Mouse (Mus musculus) macrophage (primary cell): ENCODE measurements around the gene Tbc1d4. TPM values are rescaled to one million over a fixed set of nuclear protein-coding genes. Genes with fewer than 3 reads are reported as not detected.

Experiments
- H3K27ac ChIP-seq: fragments of 350-480 bp; formaldehyde crosslinking; 2 replicates; pipeline ENCODE4 v1.9.0; 2021
- H3K36me3 ChIP-seq: fragments of 350-480 bp; formaldehyde crosslinking; 2 replicates; pipeline ENCODE4 v1.9.0; 2021; ENCODE audit errors: inconsistent target
- H3K4me3 ChIP-seq: fragments of 350-480 bp; formaldehyde crosslinking; 2 replicates; pipeline ENCODE4 v1.9.0; 2021; ENCODE audit errors: inconsistent target
- H3K79me2 ChIP-seq: fragments of 350-480 bp; formaldehyde crosslinking; 2 replicates; pipeline ENCODE4 v1.9.0; 2021; ENCODE audit errors: inconsistent target
- WGBS: methylation state at CpG from one replicate; pipeline ENCODE4 v1.1.7; 2026; ENCODE audit warnings: inconsistent platforms; ENCODE audit not compliant: missing documents; 5-methylcytosine and 5-hydroxymethylcytosine counted together
- polyA plus RNA-seq: library from polyadenylated mRNA; stranded (reverse); fragments of 250-400 nt; gene quantifications from 3 replicates; pipeline ENCODE4 v1.2.4, GENCODE M21; 2018; ENCODE audit warnings: inconsistent platforms
- total RNA-seq, 78 experiments: library from RNA; depleted of rRNA; stranded (reverse); fragments of 250-400 nt; gene quantifications; 1 replicate in 9 of 78; 2 replicates in 24 of 78; 3 replicates in 43 of 78; 4 replicates in 2 of 78; pipeline ENCODE4 v1.2.4; 2018; ENCODE audit warnings: inconsistent platforms in 56 of 78

Gene Tbc1d4
- 100 to 1,000 TPM in 21 of 26 experiments, 10 to 100 TPM in 5; 31.8 to 306 (median 175) TPM for total RNA-seq (2018; cell fraction: chromatin; rRNA removed)
- 10 to 100 TPM; 23.9 to 91.8 (median 57.2) TPM for total RNA-seq (2018; cell fraction: cytosol; rRNA removed)
- 100 to 1,000 TPM in 16 of 26 experiments, 10 to 100 TPM in 10; 30.6 to 244 (median 116) TPM for total RNA-seq (2018; cell fraction: nucleus; rRNA removed)
- 24.4 to 64.0 TPM (median 53.8 TPM) in 3 replicates for polyA plus RNA-seq

DNA sequence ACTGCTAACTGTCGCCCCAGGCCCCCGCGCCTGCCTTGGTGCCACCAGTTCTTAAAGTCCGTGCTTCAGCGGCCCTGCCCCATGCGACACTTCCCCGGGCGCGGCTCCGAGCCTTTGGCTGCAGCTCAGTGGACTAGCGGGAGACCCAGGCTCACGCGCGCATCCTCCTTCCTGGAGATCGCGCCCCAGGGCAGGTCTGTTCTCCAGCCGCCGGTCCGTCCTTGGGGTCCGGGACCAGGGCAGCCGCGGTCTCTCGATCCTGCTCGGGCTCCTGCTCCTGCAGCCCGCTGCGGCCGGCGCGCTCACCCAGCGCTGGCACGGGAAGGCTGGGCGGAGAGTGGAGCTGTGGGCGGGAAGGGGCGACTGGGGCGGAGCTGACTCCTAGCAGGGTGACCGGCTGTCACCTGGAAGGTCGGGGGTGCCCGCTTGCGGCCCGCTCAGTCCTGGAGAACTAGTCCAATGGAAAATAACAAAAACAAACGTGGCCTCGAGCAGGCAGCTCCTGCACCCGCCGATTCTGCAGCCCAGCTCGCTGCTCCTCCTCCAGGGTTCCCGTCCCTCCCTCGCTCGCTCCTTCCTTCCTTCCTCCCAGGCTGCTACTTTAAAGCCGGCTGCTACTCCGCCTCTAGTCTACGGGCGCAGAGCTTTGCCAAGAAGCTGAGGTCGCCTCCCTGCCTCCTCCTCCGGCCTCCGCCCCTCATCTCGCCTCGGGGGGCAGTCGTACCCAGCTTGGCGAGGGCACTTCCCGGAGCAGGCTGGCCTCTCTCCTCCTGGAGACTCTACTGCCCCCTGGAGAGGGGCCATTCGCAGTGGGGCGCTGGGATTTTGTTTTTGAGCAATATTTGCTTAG is at the start of gene Tbc1d4:
Gene Tbc1d4, minus strand, starts transcription at position 673 of the 850 bp plus-strand sequence.
- Histone ChIP-seq H3K36me3 (no peaks in the 10 kb centered on the region), H3K27ac (peak within 1 kb of the TSS; percentile 68), H3K4me3 (peak within 1 kb of the TSS; percentile 57), H3K79me2 (peaks cover 42% of the 10 kb centered on the region; the same call in 1 of the 2 replicates)
- under 1% methylated on average over 57 of the region's 62 CpGs for WGBS

- no peak overlapping the region for H3K4me3 ChIP-seq
- H3K27ac ChIP-seq: no peak overlapping the region
- peaks cover 30% of the 10 kb centered on the region; the same call in 1 of the 2 replicates for H3K79me2 ChIP-seq
- 78% methylated on average over 10 of the region's 10 CpGs for WGBS
- no peaks in the 10 kb centered on the region for H3K36me3 ChIP-seq
Measured at GRCm38 (mm10) chr14:101656307-101656706, 47.3 kb upstream of the Tbc1d4 start.

- no peak overlapping the region for H3K27ac ChIP-seq
- 2% methylated on average over 9 of the region's 10 CpGs for WGBS
- H3K4me3 ChIP-seq: peak overlapping the region; percentile 53
- H3K79me2 ChIP-seq: peaks cover 30% of the 10 kb centered on the region; the same call in 1 of the 2 replicates
- H3K36me3 ChIP-seq: no peaks in the 10 kb centered on the region
Measured at GRCm38 (mm10) chr14:101654526-101654909, 45.5 kb upstream of the Tbc1d4 start.

DNA sequence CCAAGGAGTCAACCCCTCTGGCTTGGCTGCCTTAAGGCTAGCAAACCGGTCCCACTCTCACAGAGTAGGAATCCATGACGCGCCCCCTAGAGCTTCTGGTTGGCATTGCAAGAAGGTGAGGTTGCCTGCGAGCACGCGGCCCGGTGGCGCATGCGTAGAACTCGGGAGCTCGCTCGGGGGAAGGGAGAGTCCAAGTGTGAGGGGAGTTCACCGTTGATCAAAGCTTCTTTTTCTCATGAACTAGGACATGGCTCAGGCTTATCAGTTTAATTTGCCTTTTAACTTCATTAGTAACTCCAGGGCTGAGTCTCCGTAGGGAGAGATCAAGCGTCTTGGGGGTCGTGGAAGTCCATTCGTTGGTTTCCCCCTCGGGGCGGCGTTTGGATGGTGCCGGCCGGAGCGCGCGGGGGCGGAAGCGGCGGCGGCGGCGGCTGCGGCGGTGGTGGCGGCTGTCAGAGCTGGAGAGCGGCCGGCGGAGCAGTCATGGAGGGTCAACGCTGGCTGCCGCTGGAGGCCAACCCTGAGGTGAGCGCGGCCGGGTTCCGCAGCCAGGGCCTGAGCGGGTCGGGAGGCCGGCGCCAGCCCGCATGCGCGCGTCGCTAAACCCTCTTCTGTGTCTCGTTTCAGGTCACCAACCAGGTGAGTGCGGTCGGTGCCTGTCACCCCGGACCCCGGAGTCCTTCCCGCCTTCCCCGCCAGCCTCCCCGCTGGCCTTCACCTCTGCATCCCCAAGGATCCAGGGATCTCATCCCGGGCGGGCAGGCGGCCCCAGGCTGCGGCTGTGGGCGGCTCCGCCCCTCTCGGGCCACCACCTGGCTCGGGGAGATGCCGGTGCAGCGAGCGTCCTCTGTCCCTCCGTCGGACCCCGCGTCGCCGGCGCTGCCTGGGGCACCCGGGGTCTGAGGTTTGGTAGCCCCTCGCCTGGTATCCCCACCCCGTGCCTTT is 44.9 kb upstream of the Tbc1d4 start, which contains the start of gene Uchl3:
Gene Uchl3, plus strand, starts transcription at position 387 of the 945 bp plus-strand sequence.
- peaks cover 23% of the 10 kb centered on the region; the same call in 1 of the 2 replicates for H3K79me2 ChIP-seq
- H3K36me3 ChIP-seq: no peaks in the 10 kb centered on the region
- peak within 1 kb of the TSS; percentile 93 for H3K27ac ChIP-seq
- under 1% methylated on average over 79 of the region's 81 CpGs for WGBS
- H3K4me3 ChIP-seq: peak within 1 kb of the TSS; percentile 53

DNA sequence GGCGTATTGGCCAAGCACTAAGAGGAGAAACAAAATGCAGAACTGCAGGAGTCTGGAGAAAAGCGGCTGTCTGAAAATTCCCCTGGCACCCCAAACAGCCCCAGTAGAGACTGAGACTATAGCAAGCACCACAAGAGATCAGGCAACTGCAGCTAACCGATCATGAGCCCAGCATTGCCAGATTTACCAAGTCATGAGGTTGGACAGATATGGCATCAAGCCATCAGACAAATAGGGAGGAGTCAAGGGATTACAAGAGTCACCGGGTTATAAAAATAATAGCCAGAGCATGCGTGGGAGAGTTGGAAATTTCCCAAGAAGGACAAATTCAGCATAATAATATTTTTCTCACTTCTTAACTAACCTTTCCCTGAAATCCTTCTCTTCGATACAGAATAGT is 43.6 kb upstream of the Tbc1d4 start:
- WGBS: 95% methylated on average over 6 of the region's 6 CpGs
- peaks cover 21% of the 10 kb centered on the region; the same call in 1 of the 2 replicates for H3K79me2 ChIP-seq
- no peak overlapping the region for H3K27ac ChIP-seq
- no peaks in the 10 kb centered on the region for H3K36me3 ChIP-seq
- no peak overlapping the region for H3K4me3 ChIP-seq

DNA sequence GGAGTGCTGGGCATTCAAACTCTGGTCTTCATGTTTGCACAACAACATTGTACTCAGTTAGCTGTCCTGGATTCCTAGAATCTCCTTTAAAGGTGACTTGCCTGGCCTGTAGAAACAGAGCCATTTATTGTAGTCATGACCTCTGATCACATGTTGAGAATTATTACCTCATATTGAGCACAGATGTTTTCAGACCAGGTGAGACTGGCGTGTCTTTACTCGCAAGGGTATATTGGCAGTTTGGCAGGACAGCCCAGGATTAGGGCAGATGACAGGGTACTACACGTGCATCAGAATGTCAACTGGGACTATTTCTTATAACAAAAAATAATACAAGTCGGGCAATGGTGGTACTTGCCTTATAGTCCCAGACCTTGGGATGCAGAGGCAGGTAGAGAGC is 41.6 kb upstream of the Tbc1d4 start:
- Histone ChIP-seq H3K4me3 (no peak overlapping the region), H3K79me2 (peaks cover 12% of the 10 kb centered on the region; the same call in 1 of the 2 replicates)
- WGBS: 95% methylated on average over 4 of the region's 4 CpGs

GRCm38 (mm10) chr14:101644948-101645347 is 36.0 kb upstream of the Tbc1d4 start:
- H3K79me2 ChIP-seq: peaks cover under 1% of the 10 kb centered on the region; the same call in 1 of the 2 replicates
- 100% methylated on average over 1 of the region's 1 CpGs for WGBS
- no peaks in the 10 kb centered on the region for H3K36me3 ChIP-seq
- H3K27ac ChIP-seq: no peak overlapping the region
- H3K4me3 ChIP-seq: no peak overlapping the region

More for the DNA sequence above, 41.6 kb upstream of the Tbc1d4 start:
- no peak overlapping the region for H3K27ac ChIP-seq
- H3K36me3 ChIP-seq: no peaks in the 10 kb centered on the region

DNA sequence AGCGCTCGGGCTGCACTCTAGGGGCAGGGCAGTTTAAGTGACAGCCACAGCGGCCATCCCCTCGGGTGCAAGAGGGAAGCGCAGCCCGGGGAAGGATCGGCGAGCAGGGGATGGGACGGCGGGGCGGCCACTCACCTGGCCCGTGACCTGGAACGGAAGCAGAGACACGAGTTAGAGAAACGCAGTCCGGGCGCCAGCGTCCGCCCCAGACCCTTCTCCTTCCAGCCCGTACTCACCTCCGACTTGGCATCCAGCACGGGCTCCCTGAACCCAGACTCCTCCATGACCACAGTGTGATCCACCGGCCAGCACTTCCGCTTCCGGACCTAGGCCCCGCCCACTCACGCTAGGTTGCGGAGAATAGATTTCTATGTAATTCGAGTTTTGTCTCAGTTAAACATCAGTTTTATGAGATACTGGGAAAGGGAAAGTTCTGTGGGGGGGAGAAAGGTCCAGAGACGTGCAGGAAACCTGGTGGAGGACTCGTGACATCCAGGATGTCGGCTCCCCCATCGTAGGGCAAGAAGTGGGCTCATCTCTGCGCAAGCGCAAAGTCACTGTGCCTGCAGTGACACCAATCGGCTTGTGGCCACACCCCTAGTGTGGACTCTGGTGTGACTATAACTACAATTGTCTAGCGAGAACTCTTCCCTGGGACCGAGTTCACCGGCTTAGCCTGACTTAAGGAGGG is 31.3 kb upstream of the Tbc1d4 start, which contains the start of gene Commd6:
Gene Commd6, minus strand, starts transcription at position 534 of the 691 bp plus-strand sequence.
- H3K79me2 ChIP-seq: peaks cover 13% of the 10 kb centered on the region
- peaks cover 7% of the 10 kb centered on the region; the same call in 1 of the 2 replicates for H3K36me3 ChIP-seq
- H3K27ac ChIP-seq: peak within 1 kb of the TSS; percentile 84
- H3K4me3 ChIP-seq: peak within 1 kb of the TSS; percentile 74
- 1% methylated on average over 39 of the region's 39 CpGs for WGBS

DNA sequence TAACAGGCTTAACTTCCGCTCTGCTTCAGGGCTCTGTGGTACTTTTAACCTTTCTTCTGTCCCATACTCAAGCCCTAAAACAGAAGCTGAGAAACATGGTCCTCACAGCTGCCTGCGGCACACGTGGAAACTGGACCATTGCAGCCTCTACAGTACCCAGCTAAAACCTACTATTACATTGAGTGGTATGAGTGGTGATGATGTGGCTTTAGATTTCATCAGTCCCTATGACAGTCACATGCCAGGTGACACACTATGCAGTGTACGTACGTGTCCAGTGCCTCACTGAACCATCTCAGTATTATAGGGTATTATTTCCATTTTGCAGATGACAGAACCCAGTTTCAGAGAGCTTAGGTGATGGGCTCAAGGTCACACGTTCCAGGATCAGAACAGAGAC is 28.4 kb upstream of the Tbc1d4 start:
- no peak overlapping the region for H3K4me3 ChIP-seq
- no peak overlapping the region for H3K27ac ChIP-seq
- peaks cover 13% of the 10 kb centered on the region for H3K79me2 ChIP-seq
- H3K36me3 ChIP-seq: peaks cover 35% of the 10 kb centered on the region
- 100% methylated on average over 4 of the region's 6 CpGs for WGBS

DNA sequence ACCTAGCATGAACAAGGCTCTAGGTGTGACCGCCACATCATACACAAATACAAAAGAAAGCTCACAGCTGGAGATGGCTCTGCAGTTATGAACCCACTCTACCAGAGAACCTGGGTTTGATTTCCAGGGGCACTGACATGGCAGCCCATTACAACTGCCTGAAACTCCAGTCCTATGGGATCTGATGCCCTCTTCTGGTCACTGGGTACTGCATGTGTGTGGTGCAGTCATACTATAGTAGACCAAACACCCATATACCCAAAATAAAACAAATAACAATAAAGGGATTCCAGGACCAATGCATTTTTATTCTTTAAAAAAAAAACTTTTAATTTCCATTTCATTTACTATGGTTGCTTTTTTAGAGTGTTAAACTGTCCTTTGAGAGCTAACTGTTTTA is 26.8 kb upstream of the Tbc1d4 start:
- H3K4me3 ChIP-seq: no peak overlapping the region
- H3K27ac ChIP-seq: no peak overlapping the region
- peaks cover 13% of the 10 kb centered on the region for H3K79me2 ChIP-seq
- peaks cover 39% of the 10 kb centered on the region for H3K36me3 ChIP-seq
- 100% methylated on average over 1 of the region's 1 CpGs for WGBS

DNA sequence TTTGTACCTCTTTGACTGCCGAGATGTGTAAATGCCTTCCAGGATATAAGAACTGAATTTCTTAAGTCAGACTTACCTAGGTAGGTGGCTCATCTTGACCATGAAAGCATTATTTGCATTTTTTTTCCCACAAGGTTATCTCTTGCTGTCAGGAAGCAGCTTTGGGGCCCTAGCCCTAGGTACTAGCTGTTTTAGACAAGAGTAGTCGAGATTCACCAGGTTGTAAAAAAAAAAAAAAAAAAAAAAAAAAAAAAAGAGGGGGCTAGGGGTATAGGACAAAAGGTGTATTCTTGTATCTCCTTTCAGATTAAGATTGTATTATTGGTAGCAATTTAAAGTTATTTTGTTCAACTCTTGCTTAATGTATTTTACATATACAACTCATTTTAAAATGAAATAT is 21.6 kb upstream of the Tbc1d4 start:
- no peak overlapping the region for H3K4me3 ChIP-seq
- WGBS: 77% methylated on average over 1 of the region's 2 CpGs
- no peak overlapping the region for H3K27ac ChIP-seq

DNA sequence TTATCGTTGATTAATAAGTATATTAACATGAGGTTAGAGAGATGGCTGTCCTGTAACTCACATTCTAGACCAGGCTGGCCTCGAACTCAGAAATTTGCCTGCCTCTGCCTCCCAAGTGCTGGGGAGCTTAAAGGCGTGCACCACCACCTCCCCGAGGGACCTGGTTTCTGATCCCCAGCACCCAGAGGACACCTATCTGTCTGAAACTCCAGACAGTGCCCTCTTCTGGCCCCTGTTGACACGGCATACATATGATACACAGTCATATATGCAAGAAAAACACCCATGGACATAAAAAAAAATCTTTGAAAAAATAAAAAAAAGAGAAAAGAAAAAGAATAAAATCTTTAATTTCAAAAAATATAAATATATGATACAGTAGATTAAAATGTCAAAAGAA is 8.7 kb upstream of the Tbc1d4 start:
- 98% methylated on average over 5 of the region's 5 CpGs for WGBS
- H3K79me2 ChIP-seq: no peaks in the 10 kb centered on the region
- no peak overlapping the region for H3K27ac ChIP-seq
- H3K36me3 ChIP-seq: no peaks in the 10 kb centered on the region
- H3K4me3 ChIP-seq: no peak overlapping the region

More for the DNA sequence above, 21.6 kb upstream of the Tbc1d4 start:
- H3K36me3 ChIP-seq: peaks cover 34% of the 10 kb centered on the region
- H3K79me2 ChIP-seq: no peaks in the 10 kb centered on the region

DNA sequence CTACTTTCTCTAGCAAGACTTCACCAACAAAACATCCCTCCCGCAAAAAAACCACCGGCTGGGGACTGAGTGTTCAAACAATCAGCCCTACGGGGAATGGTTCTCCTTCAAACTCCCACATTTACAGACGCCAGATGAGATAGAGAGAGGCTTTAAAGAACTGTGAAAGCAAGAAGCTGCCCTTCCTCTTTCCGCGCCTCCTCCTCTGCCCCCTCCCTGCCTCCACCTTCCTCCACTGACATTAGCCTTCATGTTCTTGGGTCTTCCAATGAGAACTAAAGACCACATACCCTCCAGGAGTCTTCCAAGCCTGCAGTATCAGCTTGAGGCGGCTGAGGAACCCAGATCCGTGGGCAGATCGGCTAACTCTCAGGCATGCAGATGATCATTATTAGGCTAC is 7.2 kb upstream of the Tbc1d4 start:
- no peak overlapping the region for H3K4me3 ChIP-seq
- no peaks in the 10 kb centered on the region for H3K36me3 ChIP-seq
- H3K79me2 ChIP-seq: no peaks in the 10 kb centered on the region
- WGBS: 24% methylated on average over 7 of the region's 9 CpGs
- no peak overlapping the region for H3K27ac ChIP-seq
